Mouse (Mus musculus): Measurements from ENCODE around the gene Arid4a. TPM values are rescaled to one million over a fixed set of nuclear protein-coding genes. Genes with fewer than 3 reads are reported as not detected.

Arid4a gene
- polyA plus RNA-seq (2014; fragmentation: Nextera tagmentation; extraction: Ambion mirVana): 36.9 and 39.1 TPM in 2 replicates

DNA sequence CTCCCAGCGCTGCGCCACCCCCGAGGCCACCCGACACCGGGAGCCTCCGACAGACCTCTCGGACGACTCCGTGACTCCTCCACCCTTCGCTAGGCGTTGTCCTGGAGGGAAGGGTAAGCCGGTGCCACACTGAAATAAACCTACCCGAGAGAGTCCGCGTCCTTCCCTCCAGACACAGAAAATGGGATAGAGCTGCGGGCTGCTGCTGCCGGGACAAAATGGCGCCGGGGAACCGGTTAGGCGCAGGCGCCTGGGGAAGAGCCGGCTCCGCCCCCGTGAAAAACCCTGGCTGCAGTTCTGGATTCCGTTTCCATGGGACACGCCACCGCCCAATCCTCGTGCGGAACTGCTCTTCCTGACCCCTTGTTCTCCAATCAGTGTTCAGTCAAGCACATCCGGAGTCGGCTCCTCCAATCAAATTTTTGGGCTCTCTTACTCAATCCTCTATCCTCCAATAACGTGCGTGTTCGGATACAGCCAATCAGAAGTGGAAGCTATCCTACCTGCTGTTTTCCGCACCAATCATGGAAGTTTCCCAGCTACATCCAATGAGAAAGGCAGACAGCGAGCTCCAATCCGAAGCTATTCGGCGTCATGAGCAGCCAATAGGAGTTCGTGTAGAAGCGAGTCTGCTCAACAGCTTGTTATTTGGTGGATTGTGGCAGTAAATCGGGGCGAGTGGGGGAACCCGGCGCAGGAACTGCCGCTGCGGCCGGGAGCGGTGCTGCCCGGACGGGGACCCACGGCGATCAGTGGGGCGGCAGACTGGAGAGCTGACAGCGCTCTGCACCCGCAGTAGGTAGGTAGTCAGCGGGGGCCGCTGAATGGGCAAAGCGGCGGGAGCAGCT is at the start of gene Arid4a:
TSS of gene Arid4a (plus strand) at position 628 of the 848 bp plus-strand sequence.
- peak; percentile 98 for ATAC-seq (ENCODE audit: low FRiP score)
- Histone ChIP-seq H3K27me3 (ENCODE audit: control insufficient read depth, insufficient read depth, low read length) (no peaks in the 10 kb centered on the region), H3K9me3 (ENCODE audit: control insufficient read depth, low read length) (no peaks in the 10 kb centered on the region), H3K9ac (peak within 1 kb of the TSS; percentile 76), H3K27ac (peak within 1 kb of the TSS; percentile 96), H3K4me1 (replicated peaks; ENCODE audit: control insufficient read depth, insufficient read depth, low read length) (peaks cover 31% of the 10 kb centered on the region), H3K36me3 (replicated peaks; ENCODE audit: control insufficient read depth, insufficient read depth) (peaks cover 39% of the 10 kb centered on the region), H3K4me3 (replicated peaks; ENCODE audit: low read length) (peak within 1 kb of the TSS; percentile 88), H3K4me2 (replicated peaks) (peak within 1 kb of the TSS; percentile 72)
- peak; percentile 98 for DNase-seq (ENCODE audit: low spot score)
- under 1% methylated on average over 61 of the region's 61 CpGs for WGBS

DNA sequence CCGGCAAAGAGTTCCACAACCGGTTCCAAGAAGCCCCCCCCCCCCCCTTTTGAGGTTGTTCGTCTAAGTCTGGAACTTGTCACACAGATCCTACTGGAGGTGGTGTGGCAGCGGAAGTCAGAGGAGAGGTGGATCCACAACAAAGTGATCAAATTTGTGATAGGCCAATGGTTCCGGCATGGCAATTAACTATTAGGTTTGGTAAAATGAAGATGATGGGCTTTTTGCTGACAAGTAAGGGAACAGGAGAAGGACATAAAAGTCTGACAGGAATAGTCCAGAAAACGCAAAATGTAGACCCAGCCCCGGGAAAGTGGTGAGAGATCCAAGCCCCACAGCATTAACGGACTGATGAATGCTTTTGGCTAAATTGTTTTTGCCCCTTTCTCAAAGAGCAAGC is 48.2 kb upstream of the Arid4a start:
- Histone ChIP-seq H3K27ac (peak overlapping the region; percentile 91), H3K4me3 (replicated peaks; ENCODE audit: low read length) (peak overlapping the region; percentile 65), H3K4me1 (replicated peaks; ENCODE audit: control insufficient read depth, insufficient read depth, low read length) (0 out of 2 replicates have a peak, but pooled peaks cover 7% of the 10 kb centered on the region), H3K36me3 (replicated peaks; ENCODE audit: control insufficient read depth, insufficient read depth) (peaks cover 21% of the 10 kb centered on the region), H3K9me3 (ENCODE audit: control insufficient read depth, low read length) (no peaks in the 10 kb centered on the region), H3K9ac (peak overlapping the region; percentile 77), H3K27me3 (ENCODE audit: control insufficient read depth, insufficient read depth, low read length) (no peaks in the 10 kb centered on the region), H3K4me2 (replicated peaks) (peak overlapping the region; percentile 60)
- WGBS: 51% methylated on average over 8 of the region's 8 CpGs
- ATAC-seq (ENCODE audit: low FRiP score): no peak
- no peak for DNase-seq (ENCODE audit: low spot score)

DNA sequence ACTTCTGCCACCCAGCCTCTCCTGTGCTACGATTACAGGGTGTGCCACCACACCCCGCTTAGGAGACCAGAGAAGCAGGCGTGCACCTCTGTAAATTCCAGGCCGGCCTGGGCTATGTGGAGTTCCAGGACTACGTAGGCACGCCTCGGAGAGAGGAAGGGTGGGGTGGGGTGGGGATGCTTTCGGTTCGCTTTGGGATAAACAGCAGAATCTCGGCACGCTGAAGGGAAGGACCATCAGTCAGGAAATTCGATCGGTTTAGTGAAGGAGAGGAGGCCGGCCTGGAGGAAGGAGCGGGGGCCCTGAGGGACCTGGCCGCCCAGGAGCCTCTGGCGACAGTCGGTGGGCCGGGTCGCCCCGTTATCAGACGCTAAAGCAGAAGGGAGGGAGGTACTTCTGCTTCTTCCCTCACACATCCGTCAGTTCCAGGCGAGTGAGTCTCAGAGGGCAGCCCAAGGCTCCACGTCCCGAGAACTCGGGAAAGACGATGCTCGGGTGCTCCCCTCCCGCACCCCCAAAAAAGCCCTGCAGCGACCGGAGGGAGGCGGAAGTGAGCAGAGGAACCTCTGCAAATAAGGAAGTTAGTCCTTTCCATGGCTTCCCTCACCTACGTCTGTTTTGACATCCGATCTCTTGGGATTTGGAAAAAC is 47.5 kb upstream of the Arid4a start:
- no peaks in the 10 kb centered on the region for H3K9me3 ChIP-seq (ENCODE audit: control insufficient read depth, low read length)
- DNase-seq (ENCODE audit: low spot score): peak; percentile 88
- ATAC-seq (ENCODE audit: low FRiP score): peak; percentile 84
- 0 out of 2 replicates have a peak, but pooled peaks cover 7% of the 10 kb centered on the region for H3K4me1 ChIP-seq (replicated peaks; ENCODE audit: control insufficient read depth, insufficient read depth, low read length)
- H3K4me3 ChIP-seq (replicated peaks; ENCODE audit: low read length): peak overlapping the region; percentile 65
- WGBS: under 1% methylated on average over 35 of the region's 35 CpGs
- H3K9ac ChIP-seq: peak overlapping the region; percentile 77
- H3K27ac ChIP-seq: peak overlapping the region; percentile 91
- H3K27me3 ChIP-seq (ENCODE audit: control insufficient read depth, insufficient read depth, low read length): no peaks in the 10 kb centered on the region
- H3K36me3 ChIP-seq (replicated peaks; ENCODE audit: control insufficient read depth, insufficient read depth): peaks cover 16% of the 10 kb centered on the region
- H3K4me2 ChIP-seq (replicated peaks): peak overlapping the region; percentile 60

GRCm38 (mm10) chr12:70968791-70969307 is 46.9 kb upstream of the Arid4a start:
- H3K27me3 ChIP-seq (ENCODE audit: control insufficient read depth, insufficient read depth, low read length): no peaks in the 10 kb centered on the region

DNA sequence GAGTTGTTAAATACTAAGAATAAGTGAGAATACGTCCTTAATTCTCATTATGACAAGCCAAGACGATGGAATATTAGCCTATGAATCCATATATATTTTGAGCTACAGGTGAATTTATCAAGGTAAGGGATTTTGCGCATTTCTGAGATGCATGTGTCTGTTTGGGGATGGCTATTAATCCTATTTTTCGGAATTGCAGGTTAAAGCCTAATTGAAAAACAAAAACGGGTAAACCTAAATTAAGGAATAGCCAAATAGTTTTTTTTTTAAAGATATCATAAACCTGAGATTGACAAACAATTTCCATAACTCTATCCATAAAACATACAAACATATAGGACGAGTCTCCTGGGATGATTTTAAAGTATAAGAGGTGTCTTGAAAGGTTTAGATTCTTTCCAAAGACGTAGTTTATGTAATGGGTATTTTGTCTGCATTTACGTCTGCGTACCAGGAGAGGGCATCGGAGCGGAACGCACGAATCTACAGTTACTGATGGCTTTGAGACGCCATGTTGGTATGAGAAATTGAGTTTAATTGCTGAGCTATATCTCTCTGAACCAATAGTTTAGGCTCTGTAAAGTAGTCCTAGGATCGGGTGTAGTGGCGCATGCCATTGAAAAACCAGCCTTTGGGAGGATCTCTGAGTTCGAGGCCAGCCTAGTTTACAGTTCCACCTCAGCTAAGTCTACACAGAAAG is 46.2 kb upstream of the Arid4a start:
- WGBS: 4% methylated on average over 17 of the region's 17 CpGs
- Histone ChIP-seq H3K4me2 (replicated peaks) (peak overlapping the region; percentile 64), H3K4me1 (replicated peaks; ENCODE audit: control insufficient read depth, insufficient read depth, low read length) (peaks cover 11% of the 10 kb centered on the region; the same call in 1 of the 2 replicates), H3K27ac (peak overlapping the region; percentile 69), H3K9ac (peak overlapping the region; percentile 53; the same call in 1 of the 2 replicates), H3K4me3 (replicated peaks; ENCODE audit: low read length) (peak overlapping the region; percentile 39), H3K9me3 (ENCODE audit: control insufficient read depth, low read length) (no peaks in the 10 kb centered on the region), H3K36me3 (replicated peaks; ENCODE audit: control insufficient read depth, insufficient read depth) (0 out of 2 replicates have a peak, but pooled peaks cover 2% of the 10 kb centered on the region), H3K27me3 (ENCODE audit: control insufficient read depth, insufficient read depth, low read length) (no peaks in the 10 kb centered on the region)
- peak; percentile 86 for DNase-seq (ENCODE audit: low spot score)
- no peak for ATAC-seq (ENCODE audit: low FRiP score)

More at GRCm38 (mm10) chr12:70968791-70969307, 46.9 kb upstream of the Arid4a start:
- H3K4me3 ChIP-seq (replicated peaks; ENCODE audit: low read length): peak overlapping the region; percentile 65
- under 1% methylated on average over 15 of the region's 15 CpGs for WGBS
- peak; percentile 74 for ATAC-seq (ENCODE audit: low FRiP score)
- peaks cover 10% of the 10 kb centered on the region for H3K36me3 ChIP-seq (replicated peaks; ENCODE audit: control insufficient read depth, insufficient read depth)
- peaks cover 10% of the 10 kb centered on the region; the same call in 1 of the 2 replicates for H3K4me1 ChIP-seq (replicated peaks; ENCODE audit: control insufficient read depth, insufficient read depth, low read length)
- H3K9ac ChIP-seq: peak overlapping the region; percentile 77
- peak overlapping the region; percentile 91 for H3K27ac ChIP-seq
- no peaks in the 10 kb centered on the region for H3K9me3 ChIP-seq (ENCODE audit: control insufficient read depth, low read length)
- H3K4me2 ChIP-seq (replicated peaks): peak overlapping the region; percentile 60
- peak; percentile 100 for DNase-seq (ENCODE audit: low spot score)

GRCm38 (mm10) chr12:70973831-70974230 is 42.0 kb upstream of the Arid4a start:
- DNase-seq (ENCODE audit: low spot score) (no peak), ATAC-seq (ENCODE audit: low FRiP score) (no peak)
- H3K27me3 ChIP-seq (ENCODE audit: control insufficient read depth, insufficient read depth, low read length): no peaks in the 10 kb centered on the region
- H3K9me3 ChIP-seq (ENCODE audit: control insufficient read depth, low read length): no peaks in the 10 kb centered on the region
- peak overlapping the region; percentile 80; the same call in 1 of the 2 replicates for H3K27ac ChIP-seq
- 83% methylated on average over 4 of the region's 4 CpGs for WGBS
- peak overlapping the region; percentile 100 for H3K4me3 ChIP-seq (replicated peaks; ENCODE audit: low read length)
- no peak overlapping the region for H3K9ac ChIP-seq
- H3K36me3 ChIP-seq (replicated peaks; ENCODE audit: control insufficient read depth, insufficient read depth): peaks cover 7% of the 10 kb centered on the region
- peak overlapping the region; percentile 48 for H3K4me2 ChIP-seq (replicated peaks)
- H3K4me1 ChIP-seq (replicated peaks; ENCODE audit: control insufficient read depth, insufficient read depth, low read length): peaks cover 18% of the 10 kb centered on the region

DNA sequence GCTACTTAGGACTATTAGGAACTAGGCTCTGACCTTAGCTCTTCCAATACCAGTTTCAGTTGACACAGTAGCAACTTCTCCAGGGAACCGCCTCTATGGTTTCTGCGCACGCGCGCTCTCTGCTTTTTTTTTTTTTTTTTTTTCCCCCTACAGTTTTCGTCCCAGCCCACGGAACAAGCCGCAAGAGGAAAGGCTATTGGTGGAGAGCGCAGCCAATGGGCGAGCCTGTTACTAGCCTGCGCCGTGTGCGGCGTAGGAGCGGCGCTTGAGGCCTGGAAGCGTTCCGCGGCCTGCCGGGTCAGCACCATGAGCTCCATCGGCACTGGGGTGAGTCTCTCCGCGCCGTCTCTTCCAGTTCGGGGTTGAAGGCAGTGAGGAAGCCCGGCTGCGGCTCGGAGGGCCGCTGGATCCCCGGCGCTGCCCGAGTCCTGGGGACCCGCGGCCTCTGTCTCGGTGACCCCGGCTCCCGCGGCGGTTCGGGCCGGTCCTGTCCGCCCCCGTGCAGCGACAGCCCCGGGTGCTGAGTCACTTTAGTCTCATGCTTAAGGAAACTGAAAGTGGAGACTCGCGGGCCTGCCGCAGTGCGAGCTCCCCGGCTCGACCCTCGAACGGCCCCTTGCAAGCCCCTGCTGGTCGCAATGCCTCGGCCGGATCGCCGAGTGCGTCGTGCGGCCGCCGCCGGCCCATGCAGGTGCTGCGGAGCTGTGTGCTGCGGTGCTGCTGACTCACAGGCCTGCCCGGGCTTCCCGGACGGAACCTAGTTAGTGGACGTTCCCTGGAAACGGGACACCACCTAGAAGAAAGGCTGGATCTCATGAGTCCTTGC is 41.1 kb upstream of the Arid4a start, which contains the start of gene Psma3:
TSS of gene Psma3 (plus strand) at position 181 of the 826 bp plus-strand sequence.
- WGBS: under 1% methylated on average over 71 of the region's 71 CpGs
- peak within 1 kb of the TSS; percentile 99 for H3K9ac ChIP-seq
- H3K4me1 ChIP-seq (replicated peaks; ENCODE audit: control insufficient read depth, insufficient read depth, low read length): peaks cover 18% of the 10 kb centered on the region
- H3K9me3 ChIP-seq (ENCODE audit: control insufficient read depth, low read length): no peaks in the 10 kb centered on the region
- H3K27ac ChIP-seq: peak within 1 kb of the TSS; percentile 97
- peak within 1 kb of the TSS; percentile 100 for H3K4me3 ChIP-seq (replicated peaks; ENCODE audit: low read length)
- H3K36me3 ChIP-seq (replicated peaks; ENCODE audit: control insufficient read depth, insufficient read depth): peaks cover 15% of the 10 kb centered on the region
- peak; percentile 99 for ATAC-seq (ENCODE audit: low FRiP score)
- no peaks in the 10 kb centered on the region for H3K27me3 ChIP-seq (ENCODE audit: control insufficient read depth, insufficient read depth, low read length)
- peak; percentile 97 for DNase-seq (ENCODE audit: low spot score)
- H3K4me2 ChIP-seq (replicated peaks): peak within 1 kb of the TSS; percentile 85

DNA sequence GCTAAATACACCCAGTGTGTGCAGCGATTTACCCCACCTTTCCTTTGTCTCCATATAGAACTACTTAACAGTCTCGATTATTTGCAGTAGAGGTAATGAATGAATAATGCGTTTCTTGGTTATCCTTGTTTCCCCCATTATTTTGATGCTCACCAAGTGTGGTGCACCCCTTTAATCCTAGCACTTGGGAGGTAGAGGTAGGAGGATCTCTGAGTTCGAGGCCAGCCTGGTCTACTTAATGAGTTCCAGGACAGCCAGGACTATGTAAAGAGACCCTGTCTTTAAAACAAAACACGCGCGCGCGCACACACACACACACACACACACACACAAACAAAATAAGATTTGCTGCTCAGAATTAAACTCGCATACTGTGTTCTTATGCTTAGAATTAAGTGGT is 40.4 kb upstream of the Arid4a start:
- H3K4me2 ChIP-seq (replicated peaks): peak overlapping the region; percentile 85
- peaks cover 23% of the 10 kb centered on the region for H3K36me3 ChIP-seq (replicated peaks; ENCODE audit: control insufficient read depth, insufficient read depth)
- DNase-seq (ENCODE audit: low spot score) (no peak), ATAC-seq (ENCODE audit: low FRiP score) (no peak)
- peak overlapping the region; percentile 99 for H3K9ac ChIP-seq
- H3K9me3 ChIP-seq (ENCODE audit: control insufficient read depth, low read length): no peaks in the 10 kb centered on the region
- no peaks in the 10 kb centered on the region for H3K27me3 ChIP-seq (ENCODE audit: control insufficient read depth, insufficient read depth, low read length)
- peak overlapping the region; percentile 97 for H3K27ac ChIP-seq
- 27% methylated on average over 10 of the region's 10 CpGs for WGBS
- peaks cover 18% of the 10 kb centered on the region for H3K4me1 ChIP-seq (replicated peaks; ENCODE audit: control insufficient read depth, insufficient read depth, low read length)
- H3K4me3 ChIP-seq (replicated peaks; ENCODE audit: low read length): peak overlapping the region; percentile 100

Measured in hindbrain, embryonic 14.5 days (tissue).